Mouse (Mus musculus) naive thymus-derived CD4-positive, alpha-beta T cell, adult 2 months (primary cell): ENCODE data around the gene Tspan14.

Source experiments
- DNase-seq: peaks from one replicate; pipeline ENCODE4 v3.0.0-alpha.2; 2011; ENCODE audit warnings: low read depth

Gene Tspan14

GRCm38 (mm10) chr14:40952301-40952700 is 14.3 kb downstream of the Tspan14 start:
- DNase-seq = peak; percentile 46

GRCm38 (mm10) chr14:40949730-40950614 is 16.6 kb downstream of the Tspan14 start:
- DNase-seq = peak; percentile 56

GRCm38 (mm10) chr14:40949047-40949446 is 17.6 kb downstream of the Tspan14 start:
- no peak for DNase-seq

- DNase-seq = no peak
Observed at GRCm38 (mm10) chr14:40948522-40948921, 18.1 kb downstream of the Tspan14 start.

GRCm38 (mm10) chr14:40947431-40948394 is 18.9 kb downstream of the Tspan14 start:
- peak; percentile 84 for DNase-seq

GRCm38 (mm10) chr14:40943802-40944201 is 22.8 kb downstream of the Tspan14 start:
- DNase-seq = peak; percentile 54

GRCm38 (mm10) chr14:40942429-40942828 is 24.2 kb downstream of the Tspan14 start:
- no peak for DNase-seq

- peak; percentile 50 for DNase-seq
Observed at GRCm38 (mm10) chr14:40938380-40938987, 28.1 kb downstream of the Tspan14 start.

GRCm38 (mm10) chr14:40937052-40937451 is 29.6 kb downstream of the Tspan14 start:
- DNase-seq = no peak

- no peak for DNase-seq
Observed at GRCm38 (mm10) chr14:40935481-40935880, 31.1 kb downstream of the Tspan14 start.

- DNase-seq = no peak
Observed at GRCm38 (mm10) chr14:40935054-40935453, 31.6 kb downstream of the Tspan14 start.

- DNase-seq = peak; percentile 11
Observed at GRCm38 (mm10) chr14:40933328-40933727, 33.3 kb downstream of the Tspan14 start.

- DNase-seq = no peak
Observed at GRCm38 (mm10) chr14:40932225-40932624, 34.4 kb downstream of the Tspan14 start.

GRCm38 (mm10) chr14:40931115-40931829 is 35.3 kb downstream of the Tspan14 start:
- peak; percentile 25 for DNase-seq

- DNase-seq = peak; percentile 78
Observed at GRCm38 (mm10) chr14:40929943-40930342, 36.7 kb downstream of the Tspan14 start.

GRCm38 (mm10) chr14:40928897-40929296 is 37.7 kb downstream of the Tspan14 start:
- no peak for DNase-seq

- DNase-seq = peak; percentile 67
Observed at GRCm38 (mm10) chr14:40927041-40927440, 39.6 kb downstream of the Tspan14 start.

- DNase-seq = peak; percentile 72
Observed at GRCm38 (mm10) chr14:40924378-40925113, 42.1 kb downstream of the Tspan14 start.

GRCm38 (mm10) chr14:40921241-40921640 is 45.4 kb downstream of the Tspan14 start:
- DNase-seq = no peak

- no peak for DNase-seq
Observed at GRCm38 (mm10) chr14:40919521-40919920, 47.1 kb downstream of the Tspan14 start.

GRCm38 (mm10) chr14:40918477-40918876 is 48.1 kb downstream of the Tspan14 start:
- no peak for DNase-seq
